Mouse (Mus musculus) liver, adult (tissue): Measurements from ENCODE around the gene Exoc2.

ENCODE experiments used
- GATA4 ChIP-seq: IDR thresholded peaks from 2 replicates; pipeline ENCODE4 v1.6.1; 2014; ENCODE audit warnings: mild to moderate bottlenecking, low read length; ENCODE audit not compliant: insufficient replicate concordance

The Exoc2 gene

DNA sequence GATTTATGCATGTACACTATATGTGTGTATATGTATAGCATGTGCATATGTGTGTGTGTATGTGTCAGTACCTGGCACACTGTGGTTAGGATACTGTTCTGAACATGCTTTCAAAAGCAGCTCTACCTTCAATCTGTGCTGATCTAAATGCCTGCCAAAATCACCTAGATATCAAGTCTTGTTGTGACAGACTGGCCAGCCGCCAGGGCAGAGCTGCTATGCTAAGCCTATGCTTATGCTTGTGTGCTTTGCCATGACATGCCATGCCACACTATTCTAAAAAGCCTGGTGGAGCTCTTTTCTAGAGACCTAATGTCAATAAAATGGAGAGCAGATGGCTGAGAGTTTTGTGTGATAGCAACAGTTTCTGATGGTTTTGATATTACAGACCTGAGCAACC lies 94.0 kb downstream of the Exoc2 start:
- TF ChIP-seq GATA4, result no peak

DNA sequence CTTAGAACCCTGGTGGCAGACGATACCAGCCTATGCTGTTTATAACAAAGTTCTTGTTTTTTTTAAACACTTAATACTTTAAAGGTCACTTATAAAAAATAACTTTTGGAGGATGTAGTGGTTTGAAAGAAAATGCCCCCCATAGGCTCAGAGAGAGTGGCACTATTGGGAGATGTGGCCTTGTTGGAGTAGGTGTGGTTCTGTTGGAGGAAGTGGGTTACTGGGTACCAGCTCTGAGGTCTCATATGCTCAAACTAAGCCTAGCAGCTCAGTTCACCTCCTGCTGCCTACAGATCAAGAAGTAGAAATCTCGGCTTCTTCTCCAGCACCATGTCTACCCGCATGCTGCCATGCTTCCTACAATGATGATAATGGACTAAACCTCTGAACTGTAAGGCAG lies 98.1 kb downstream of the Exoc2 start:
- TF ChIP-seq GATA4, result no peak

DNA sequence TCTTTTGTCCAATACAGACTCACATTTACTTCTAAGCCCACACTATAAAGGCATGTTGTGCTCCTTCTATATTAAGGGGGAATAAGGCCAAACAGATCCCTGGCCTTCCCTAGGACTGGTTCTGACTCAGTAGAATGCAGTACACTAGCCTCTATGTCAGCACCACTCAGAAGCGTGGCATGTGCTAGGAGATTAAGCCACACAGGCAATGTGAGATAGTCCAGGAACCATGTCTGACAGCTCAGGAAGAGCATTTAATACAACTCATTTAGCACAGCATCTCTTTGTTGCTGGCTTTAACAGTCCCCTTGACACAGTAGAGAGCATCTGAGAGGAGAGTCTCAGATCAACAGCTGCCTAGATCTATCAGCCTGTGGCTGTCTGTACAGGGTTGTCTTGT lies 100.4 kb downstream of the Exoc2 start:
- no peak for TF ChIP-seq GATA4

DNA sequence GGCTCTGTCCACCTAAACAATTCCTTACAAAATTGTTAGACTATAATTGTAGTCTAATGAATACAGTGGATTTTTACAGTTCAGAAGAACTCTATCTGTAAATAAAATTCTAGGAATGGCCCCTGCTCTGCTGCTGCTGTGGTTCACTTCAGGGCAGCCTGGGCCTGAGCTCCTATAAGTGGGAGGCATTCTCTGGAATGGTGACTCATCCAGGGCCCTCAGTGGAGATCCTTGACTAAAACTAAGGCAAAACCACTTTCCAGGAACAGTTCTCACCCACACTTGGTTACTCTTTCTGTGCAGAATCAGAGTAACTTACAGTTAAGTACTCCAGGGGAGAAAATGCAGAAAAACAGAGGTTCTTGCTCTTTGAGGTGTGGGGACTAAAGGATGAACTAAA lies 108.4 kb downstream of the Exoc2 start:
- TF ChIP-seq GATA4, result no peak

DNA sequence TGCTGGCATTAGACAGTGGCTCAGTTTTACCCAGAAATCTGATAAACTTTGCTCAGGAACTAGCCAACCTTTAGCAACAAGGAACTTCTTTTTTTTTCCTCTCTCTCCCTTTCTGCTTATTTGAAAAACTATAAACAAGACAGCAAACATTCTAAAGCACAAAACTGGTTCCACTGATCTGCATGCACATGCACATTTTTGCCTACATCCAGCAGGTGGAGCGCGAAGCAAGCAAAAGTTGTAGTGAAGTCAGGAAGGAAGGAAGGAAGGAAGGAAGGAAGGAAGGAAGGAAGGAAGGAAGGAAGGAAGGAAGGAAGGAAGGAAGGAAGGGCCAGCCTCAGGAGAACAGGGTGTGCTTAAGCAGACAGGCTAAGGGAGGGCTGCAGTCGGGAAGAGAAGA lies 109.9 kb downstream of the Exoc2 start:
- no peak for TF ChIP-seq GATA4

DNA sequence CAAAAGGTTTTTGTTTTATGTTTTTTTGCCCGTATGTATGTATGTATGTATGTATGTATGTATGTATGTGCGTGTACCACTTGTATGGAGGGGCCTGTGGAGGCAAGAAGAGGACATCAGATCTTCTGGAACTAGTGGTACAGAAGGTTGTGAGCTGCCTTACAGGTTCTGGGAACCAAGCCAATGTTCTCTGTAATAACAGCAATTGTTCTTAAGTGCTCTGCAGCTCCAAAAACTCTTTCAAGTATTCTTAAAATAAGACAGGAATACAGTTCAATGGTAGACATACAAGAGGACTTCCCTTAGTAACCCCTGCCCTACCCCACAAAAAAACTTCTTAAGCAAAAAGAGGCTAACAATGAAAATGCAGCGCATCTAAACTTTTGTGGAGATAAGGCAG lies 115.5 kb downstream of the Exoc2 start:
- no peak for TF ChIP-seq GATA4

DNA sequence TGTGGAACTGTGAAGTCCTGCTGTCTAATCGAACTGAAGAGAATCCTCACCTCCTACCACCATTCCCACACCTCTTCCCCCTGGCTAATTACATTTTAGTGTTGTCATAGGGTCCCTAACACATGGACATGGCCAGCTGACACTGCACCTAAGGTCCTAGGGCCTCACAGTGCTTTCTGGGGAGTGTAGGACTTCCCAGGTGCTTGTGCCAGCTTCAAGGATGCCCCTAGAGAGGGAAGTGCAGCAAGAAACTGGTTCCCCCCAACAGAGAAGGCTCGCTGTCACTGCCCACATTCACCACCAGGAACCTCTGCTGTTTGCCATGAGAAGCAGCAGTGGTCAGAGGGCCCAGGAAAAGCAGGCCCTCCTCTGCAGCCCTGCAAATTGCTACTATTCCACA lies 123.2 kb downstream of the Exoc2 start:
- no peak for TF ChIP-seq GATA4

DNA sequence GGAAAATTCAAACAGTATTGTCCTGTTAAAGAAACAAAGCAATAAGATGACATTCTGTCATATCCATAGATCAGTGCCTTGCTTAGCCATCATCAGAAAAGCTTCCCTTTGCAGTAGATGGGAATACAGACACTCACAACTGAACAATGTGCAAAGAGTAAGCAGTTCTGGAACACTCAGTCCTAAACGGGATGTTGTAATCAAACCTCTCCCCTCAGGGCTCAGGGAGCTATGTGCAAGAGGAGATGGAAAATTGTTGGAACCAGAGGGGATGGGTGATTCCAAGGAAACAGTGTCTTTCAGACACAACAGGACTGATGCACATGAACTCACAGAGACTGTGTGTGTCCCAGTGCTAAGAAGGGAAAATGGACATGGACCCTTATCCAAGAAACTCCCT lies 125.9 kb downstream of the Exoc2 start:
- no peak for TF ChIP-seq GATA4

DNA sequence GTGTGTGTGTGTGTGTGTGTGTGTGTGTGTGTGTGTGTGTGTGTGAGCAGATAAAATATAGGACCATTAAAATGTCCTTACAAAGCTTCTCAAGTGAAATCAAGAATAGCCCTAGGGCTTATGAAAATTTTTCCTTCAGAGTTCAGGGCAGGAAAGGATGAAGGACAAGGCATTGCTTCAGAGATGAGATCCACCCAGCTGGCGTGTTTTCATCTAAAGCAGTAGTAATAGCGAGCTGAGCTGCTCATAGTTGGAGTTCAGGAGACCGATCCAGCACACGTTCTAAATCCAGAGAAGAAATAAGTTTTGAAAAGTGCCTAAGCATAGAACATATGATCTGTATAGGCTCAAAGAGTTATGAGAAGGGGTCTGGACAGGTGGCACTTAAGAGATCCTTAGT lies 127.4 kb downstream of the Exoc2 start:
- TF ChIP-seq GATA4, result no peak

DNA sequence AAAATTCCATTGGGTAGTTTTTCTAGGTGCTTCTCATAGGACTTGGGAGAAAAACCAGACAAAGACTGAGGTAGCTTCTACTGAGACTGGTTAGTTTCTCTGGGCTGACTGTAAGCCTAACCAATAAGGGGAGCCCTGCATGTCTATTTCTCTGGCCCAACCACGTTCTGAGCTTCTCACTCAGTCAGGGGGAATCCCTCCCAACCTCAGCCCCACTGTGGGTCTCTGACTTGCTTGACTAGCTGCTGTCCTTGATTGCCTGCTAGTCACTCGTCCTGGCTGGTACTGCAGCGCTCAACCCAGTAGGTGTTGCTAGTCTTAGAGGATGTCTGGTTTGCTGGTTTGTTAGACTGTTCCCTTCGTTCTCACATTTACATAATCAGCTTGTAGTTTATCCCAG lies 130.8 kb downstream of the Exoc2 start:
- TF ChIP-seq GATA4, result no peak

DNA sequence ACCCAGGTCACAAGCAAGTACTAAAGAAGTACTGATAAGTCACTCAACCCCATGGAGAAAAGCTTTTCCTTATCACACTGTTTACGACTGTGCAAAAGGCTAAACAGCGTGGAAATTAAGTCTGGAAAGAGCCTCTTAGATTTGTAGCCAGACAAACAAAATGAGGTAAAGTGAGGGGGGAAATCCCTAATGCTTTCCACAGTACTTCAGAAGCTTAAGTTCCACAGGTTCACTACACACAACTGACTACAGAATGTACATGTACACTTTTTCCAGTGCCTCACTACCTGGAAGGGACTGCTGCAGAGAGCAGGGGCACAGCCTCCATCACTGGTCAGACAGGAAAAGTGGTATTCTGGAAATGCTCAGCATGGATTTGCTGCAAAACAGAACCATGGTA lies 132.1 kb downstream of the Exoc2 start:
- TF ChIP-seq GATA4, result no peak

DNA sequence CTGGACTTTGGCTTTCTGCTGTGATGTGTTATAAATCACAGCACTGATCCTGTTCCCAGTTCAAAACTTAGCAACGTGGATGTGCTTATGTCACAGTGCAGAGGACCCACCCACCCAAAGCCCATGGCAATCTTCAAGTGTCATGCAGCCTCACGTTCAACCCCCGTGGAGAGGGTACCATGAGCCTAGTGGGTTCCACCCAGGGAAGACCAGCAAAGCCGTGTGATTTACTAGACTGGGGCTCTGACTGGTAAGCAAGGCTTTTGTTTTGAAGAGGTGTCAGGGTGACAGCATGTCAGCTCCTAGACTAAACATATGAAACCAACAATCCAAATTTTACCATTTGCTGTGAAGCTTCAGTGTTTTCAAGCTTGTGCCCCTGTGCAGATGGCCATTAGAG lies 132.6 kb downstream of the Exoc2 start:
- no peak for TF ChIP-seq GATA4

DNA sequence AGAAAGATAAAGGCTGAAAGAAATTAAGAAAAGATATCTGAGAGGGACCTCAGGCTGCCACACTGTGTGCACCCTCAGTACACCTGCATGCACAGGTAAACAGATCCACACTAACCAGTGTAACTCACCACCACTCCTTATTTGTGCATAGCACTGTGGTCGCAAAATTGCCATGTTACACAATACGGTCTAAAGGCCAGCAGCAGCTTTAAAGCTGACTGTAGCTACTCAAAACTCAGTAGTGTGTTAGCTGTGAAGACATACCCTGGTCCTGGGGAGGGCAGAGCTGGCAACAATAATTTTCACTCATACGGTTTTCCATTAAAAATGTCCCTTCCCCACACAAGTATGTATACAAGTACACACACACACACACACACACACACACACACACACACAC lies 133.2 kb downstream of the Exoc2 start:
- no peak for TF ChIP-seq GATA4

DNA sequence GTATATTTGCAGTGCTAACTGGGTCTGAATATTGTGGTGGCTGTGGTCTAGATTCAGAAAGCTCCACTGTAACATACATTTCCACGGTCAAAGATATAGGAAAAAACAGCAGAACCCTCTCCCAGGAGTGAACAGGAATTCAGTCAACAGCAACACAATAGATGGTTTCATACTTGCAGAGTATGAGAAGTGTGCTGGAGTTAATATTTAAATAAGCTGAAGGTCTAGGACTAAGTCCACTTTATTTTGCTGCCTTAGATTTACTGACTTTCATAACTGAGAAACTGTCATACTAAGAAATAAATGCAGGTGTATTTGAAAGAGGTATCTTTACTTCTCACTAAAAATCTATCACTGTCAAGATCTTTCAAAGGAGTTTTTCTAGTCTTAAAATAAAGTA lies 137.6 kb downstream of the Exoc2 start:
- TF ChIP-seq GATA4, result no peak

DNA sequence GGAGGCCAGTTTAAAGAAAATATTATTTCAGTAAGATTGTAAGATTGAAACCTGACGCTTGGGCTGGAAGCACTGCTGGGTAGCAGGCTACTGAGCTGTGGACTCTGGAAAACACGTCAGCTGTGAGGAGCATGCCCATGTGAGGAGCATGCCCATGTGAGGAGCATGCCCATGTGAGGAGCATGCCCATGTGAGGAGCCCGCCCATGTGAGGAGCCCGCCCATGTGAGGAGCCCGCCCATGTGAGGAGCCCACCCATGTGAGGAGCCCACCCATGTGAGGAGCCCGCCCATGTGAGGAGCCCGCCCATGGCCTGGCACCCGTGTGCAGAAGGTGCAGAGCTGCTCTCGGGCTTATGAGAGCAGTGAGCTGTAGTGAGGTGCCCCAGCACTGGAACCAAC lies 139.0 kb downstream of the Exoc2 start:
- TF ChIP-seq GATA4, result no peak

DNA sequence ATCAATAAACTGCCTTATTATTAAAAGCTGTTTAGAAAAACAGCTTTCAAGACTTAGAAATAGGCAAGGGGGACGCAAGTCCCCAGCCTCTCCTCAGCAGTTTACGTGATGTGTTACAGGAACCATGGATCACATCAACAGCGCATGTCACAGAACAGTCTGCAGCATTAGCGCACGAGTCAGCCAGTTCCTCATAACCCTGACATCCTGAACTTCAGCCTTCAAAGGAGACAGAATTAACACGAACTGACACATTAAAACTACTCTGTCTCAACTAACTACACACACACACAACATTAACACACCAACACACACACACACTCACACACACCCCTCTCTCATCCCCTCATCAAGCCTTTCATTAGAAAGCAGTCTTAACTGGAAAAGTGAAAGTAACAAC lies 139.5 kb downstream of the Exoc2 start:
- no peak for TF ChIP-seq GATA4

DNA sequence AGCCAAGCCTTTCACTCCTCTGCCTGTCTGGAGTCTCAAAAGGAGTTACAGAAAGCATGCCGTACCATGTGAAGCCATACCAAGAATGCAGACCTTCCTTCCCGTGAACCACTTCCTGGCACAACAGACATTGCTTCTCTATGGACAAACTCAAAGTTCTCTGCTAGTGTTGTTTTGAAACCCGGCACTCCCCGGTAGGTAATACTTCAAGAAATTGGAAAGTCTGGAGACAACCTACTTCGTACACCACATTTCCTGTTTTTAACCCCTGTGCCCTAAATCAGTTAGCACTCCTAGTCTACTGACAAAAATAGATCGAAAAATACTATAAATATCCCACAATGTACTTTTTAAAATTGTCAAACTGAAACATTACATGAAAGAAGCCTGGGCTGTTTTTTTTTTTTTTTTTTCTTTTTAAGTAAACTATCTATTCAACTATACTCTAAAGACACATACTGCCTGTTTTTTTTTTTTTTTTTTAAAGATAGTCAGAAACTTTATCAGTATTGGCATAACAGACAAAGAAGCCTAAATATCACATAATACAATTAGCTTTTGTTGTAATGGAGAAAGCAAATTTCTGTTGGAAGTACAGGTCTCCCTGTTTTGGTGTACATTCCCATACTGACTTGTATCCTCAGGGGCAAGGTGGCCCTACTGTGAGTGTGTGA lies 140.3 kb downstream of the Exoc2 start:
- no peak for TF ChIP-seq GATA4

DNA sequence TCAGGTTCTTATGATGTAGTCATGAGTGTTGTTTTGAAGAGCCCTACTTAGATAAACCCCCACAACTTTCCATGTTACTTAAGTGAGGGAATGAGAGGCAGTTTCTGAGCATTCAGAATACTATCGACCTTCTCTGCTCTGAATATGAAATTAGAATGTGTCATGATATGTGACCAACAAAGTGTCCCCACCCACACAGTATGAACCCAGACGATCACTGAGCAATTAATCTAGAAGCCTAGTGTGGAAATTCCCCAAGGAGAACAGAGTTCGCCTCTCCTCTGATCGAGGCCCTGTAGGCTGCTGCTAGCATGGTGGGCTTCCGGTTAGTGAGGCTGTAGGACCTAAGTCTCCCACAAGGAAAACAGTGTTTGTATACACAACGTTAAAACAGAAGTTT lies 142.5 kb downstream of the Exoc2 start:
- no peak for TF ChIP-seq GATA4
